Mouse (Mus musculus) cerebellum, postnatal 14 days (tissue): Measurements from ENCODE around the gene Hps4.

Source experiments
- DNase-seq, 2 experiments: peaks; one replicate each; pipeline ENCODE4 v3.0.0; 2021; ENCODE audit warnings: mixed read lengths in 2 of 2

Hps4 gene

GRCm38 (mm10) chr5:112367929-112368328 lies 25.0 kb downstream of the Hps4 start:
- DNase-seq, result peak in 1 of 2 experiments; percentile 36

GRCm38 (mm10) chr5:112368666-112369065 lies 25.8 kb downstream of the Hps4 start:
- peak; percentile 90 to 93 for DNase-seq

DNA sequence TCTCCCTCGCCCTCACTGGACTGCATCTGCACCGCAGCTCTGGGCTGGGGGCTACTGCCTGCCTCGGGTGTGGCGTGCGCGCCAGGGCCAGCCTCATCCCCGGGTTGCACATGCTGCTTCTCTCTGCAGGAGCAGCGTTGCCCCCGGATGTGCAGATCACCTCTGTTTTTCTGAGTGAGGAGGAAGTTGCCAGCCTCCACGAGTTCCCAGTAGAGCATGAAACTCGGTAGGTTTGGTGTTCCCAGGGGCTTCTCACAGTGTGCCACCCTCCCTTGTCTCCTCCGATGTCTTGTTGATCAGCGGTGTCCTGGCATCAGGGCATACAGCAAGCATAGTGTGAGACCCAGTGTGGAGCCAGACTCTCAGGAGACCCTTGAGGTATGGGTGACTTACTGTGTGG lies 26.4 kb downstream of the Hps4 start:
- peak in 1 of 2 experiments; percentile 49 for DNase-seq

GRCm38 (mm10) chr5:112370236-112370813 lies 27.4 kb downstream of the Hps4 start:
- DNase-seq, result peak; percentile 57 to 62

DNA sequence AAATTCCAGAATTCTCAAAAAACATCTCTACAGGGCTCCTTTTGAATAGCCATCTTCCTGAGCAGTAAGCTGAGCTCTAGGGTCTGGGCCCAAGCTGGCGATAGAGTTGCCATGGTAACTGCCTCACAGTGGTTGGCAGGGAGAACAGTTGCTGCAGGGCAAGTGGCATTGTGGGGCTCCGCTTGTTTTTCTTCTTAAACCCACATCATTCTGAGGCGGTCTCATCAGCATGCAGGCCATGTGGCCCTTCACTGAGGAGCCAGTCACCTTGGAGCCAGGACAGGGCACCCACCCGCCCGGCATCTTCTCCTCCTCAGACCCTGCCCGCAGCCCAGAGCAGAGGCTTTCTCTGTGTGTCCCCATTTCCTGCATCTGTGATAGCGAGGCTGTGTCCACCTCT lies 29.1 kb downstream of the Hps4 start:
- DNase-seq, result peak; percentile 81 to 85

GRCm38 (mm10) chr5:112376111-112376510 lies 33.2 kb downstream of the Hps4 start:
- DNase-seq, result no peak

- peak in 1 of 2 experiments; percentile 4 for DNase-seq
Observed at GRCm38 (mm10) chr5:112377380-112377779, 34.5 kb downstream of the Hps4 start.

DNA sequence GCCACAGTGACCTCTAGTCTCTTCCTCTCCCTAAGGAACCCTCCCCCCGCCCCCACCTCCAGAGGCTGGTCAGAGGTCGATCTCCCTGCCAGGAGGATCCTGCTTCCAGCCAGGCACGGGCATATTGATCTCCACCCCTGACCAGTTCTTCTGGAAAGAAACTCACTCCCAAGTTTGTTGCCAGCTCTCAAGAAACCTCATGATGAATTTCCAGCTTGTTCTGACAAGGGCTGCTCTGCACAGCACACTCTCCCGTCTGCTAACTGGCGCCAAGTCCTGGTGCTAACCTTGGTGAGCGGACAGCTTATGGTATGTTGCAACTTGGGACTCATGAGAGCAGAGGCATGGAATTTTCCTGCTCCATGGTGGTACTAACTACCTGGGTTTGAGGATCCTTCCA lies 35.8 kb downstream of the Hps4 start:
- no peak for DNase-seq

DNA sequence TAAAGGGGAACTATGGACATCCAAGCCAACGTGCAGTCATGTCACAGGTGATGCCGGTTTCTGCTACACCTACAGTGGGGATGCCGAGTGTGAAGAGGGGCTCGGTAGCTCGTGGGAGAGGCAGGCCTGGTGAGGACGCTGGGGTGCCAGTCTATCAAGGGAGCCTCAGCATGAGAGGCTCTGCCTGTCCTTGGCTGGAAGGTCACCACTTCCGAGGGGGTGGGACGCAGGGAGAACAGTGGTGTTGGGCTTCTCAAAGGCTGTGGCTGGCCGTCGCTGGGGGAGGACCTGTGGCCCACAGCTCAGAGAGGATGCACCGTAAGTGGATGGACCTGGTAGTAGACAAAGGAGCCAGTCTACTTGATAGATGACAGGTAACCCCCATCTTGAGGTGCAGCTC lies 38.3 kb downstream of the Hps4 start:
- DNase-seq, result no peak

DNA sequence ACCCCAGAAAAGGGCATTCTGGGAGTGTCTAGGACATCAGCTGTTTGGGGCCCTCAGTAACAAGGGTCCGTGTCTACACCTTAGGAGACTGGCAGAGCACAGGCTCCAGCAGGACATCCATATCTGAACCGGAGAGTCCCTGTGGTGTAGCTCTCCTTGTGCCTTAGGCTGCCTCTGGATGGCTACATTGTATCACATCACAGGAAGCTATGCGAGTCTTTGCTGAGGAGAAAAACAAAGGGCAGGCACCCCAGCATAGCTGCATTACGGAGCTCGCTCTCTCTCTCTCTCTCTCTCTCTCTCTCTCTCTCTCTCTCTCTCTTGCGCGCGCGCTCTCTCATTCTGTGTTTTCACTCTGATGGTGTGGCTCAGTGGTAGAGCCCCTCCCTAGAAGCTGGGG lies 39.2 kb downstream of the Hps4 start:
- no peak for DNase-seq

GRCm38 (mm10) chr5:112382641-112383330 lies 39.9 kb downstream of the Hps4 start:
- peak in 1 of 2 experiments; percentile 50 for DNase-seq

DNA sequence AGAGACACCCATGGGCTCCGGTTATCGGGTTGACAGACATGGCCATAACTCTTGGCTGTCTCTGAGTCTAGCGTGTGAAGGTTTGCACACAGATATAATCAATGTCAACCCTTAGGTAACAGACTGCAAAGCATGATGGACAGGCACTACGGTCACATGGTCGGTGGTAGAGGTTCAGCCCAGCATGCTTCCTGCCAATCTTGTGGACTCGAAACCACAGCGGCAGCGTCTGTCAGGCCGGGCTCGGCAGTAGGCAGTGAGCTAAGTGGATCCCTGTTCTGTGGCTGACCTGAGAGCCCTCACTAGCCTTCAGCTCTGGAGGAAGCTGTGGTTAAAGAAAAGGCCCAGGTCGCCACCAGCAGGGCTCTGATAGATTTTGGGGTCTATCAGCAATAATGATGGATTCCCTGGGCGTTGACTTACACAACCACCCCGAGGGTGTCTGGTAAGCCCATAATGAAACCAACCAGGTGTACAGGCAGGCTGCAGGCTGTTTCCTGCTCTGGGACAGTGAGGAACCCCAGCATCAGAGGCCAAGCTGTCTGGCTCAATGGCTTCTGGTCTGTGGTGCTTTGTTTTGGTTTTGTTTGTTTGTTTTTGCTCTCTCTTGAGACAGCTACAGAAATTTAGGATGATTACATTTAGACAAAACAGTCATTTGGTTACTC lies 42.1 kb downstream of the Hps4 start:
- DNase-seq, result no peak

DNA sequence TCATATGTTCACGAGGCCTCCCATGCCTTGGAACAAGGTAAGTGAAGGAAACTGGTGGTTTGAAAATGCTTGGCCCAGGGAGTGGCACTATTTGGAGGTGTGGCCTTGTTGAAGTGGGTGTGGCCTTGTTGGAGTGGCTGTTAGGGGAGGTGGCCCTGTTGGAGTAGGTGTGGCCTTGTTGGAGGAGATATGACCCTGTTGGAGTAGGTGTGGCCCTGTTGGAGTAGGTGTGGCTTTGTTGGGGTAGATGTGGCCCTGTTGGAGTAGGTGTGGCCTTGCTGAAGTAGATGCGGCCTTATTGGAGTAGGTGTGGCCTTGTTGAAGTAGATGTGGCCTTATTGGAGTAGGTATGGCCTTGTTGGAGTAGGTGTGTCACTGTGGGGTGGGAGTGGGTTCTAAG lies 43.1 kb downstream of the Hps4 start:
- no peak for DNase-seq

GRCm38 (mm10) chr5:112389352-112389751 lies 46.5 kb downstream of the Hps4 start:
- no peak for DNase-seq

DNA sequence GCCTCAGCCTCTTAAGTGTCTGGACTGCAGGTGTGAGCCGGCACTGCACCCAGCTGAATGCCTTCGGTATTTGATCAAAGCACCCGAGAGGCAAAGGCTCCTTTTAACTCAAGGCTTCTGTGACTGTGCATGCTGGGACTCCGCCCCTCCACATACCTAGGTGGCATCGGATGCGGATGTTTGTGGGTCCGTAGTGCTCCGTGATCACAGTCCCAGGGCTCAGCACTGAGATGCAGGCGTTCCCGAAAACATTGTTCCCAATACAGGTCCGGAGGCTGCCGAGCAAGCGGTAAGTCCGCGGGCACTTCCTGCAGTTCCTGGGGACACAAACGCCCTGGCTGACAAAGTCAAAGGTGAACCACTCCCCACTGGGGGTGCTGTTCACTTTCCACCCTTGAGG lies 48.1 kb downstream of the Hps4 start:
- DNase-seq, result no peak

- DNase-seq, result peak; percentile 63 to 69
Observed at GRCm38 (mm10) chr5:112391676-112392323, 48.9 kb downstream of the Hps4 start.

DNA sequence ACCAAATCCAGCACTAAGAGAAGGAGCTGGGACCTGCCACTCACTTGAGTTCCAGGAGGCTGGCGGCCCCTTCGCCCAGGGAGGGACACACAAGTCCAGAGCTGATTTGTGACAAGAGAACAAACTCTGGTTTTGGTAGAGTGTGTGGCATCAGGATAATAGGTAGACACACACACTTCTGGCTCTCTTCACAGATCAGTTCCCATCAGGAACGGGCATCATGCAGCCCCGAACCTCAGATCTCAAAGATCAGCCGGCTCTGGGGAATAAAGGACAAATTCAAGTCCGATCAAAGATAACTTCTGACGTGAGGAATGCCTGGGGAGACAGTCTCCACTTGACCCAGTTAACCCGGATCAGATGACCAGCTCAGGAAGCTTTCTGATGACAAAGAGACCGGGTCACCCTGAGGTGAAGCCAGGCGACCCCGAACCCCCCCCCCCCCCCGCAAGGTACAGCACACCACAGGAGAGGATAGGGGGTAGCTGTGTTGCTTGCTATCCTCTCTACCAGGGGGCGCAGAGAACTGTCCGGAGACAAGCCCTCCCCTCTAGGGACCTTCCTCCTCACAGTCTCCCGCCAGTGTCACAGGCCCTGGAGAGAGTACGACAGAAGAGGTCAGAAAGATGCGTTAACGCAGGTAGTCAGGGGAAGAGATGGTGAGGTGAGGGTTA lies 51.0 kb downstream of the Hps4 start:
- peak in 1 of 2 experiments; percentile 41 for DNase-seq

DNA sequence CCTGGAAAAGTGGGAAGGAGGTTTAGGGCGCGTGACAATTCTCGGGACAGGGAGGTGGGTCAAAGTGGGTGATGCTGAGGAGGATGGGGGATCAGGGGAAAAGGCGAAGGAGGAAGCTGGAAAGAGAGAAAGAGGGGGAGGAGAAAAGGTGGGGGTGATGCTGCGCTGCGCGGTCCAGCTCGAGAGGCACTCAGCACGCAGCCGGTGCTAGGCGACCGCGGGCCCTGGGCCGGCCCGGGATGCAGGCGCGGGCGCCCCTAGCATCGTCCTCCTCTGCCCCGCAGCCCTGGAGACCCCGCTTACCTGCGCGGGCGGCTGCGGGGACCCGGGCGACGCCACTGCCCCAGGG lies 51.5 kb downstream of the Hps4 start:
- DNase-seq, result peak in 1 of 2 experiments; percentile 51

DNA sequence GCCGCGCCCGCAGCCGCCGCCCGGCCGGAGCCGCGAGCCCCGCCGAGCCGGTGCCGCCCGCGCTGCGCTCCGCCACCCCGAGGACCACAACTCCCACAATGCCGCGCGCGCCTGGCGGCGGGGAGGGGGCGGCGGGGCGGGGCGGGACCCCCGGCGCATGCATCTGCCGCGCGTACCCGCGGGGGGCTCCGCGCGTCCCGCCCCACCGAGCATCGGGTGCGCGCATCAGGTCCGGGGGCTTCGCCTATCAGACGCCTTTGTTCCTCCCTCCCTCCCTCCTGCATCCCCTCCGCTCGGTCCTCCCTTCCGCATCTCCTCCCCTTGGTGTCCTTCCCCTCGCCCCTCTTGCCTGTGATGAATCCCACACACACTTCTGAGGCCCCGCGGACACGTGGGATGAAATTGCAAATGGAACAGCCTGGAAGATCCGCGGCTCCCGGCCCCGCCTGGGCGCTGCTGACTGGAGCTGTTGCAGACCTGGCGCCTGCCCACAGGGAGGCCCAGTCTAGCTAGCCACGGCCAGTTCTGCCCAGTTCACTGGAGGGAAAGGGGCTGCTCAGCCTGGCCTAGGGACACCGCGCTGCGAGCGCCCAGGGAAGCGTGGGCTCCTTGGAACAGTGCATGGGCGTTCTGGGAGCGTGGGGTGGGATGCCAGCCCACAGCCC lies 52.0 kb downstream of the Hps4 start, which contains the start of gene Asphd2:
Gene Asphd2, minus strand, starts transcription at position 88 of the 665 bp plus-strand sequence.
- peak; percentile 85 to 87 for DNase-seq

DNA sequence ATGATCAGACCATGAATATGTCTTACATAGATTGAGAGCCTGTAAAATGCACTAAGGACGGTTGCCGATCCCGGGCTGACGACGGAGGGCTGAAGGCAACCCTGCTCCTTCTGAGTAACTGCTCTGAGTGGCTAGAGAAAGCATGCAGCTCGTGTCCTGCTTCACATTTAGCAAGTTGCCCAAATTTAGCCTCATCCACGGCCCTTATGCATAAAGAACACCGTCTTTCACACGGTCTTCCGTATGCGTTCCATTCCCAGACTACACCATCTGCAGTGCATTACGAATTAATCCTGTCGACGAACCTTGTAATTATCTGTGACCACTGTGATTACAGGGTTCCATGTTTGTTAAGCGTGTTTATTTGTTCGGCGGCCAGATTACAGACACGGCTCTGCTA lies 53.2 kb downstream of the Hps4 start:
- DNase-seq, result no peak

- DNase-seq, result no peak
Observed at GRCm38 (mm10) chr5:112399284-112399683, 56.4 kb downstream of the Hps4 start.

GRCm38 (mm10) chr5:112402437-112402836 lies 59.6 kb downstream of the Hps4 start:
- no peak for DNase-seq
